Mouse (Mus musculus) liver, embryonic 16.5 days (tissue): Measurements from ENCODE around the gene Tmem132b. TPM values are rescaled to one million over a fixed set of nuclear protein-coding genes. Genes with fewer than 3 reads are reported as not detected.

ENCODE experiments used
- ATAC-seq: fragments of 200-750 bp; cut with Nextera tagmentation; 2 replicates; pipeline ENCODE4 v1.8.0; 2017; ENCODE audit warnings: low read depth, mild to moderate bottlenecking, moderate number of reproducible peaks, moderate library complexity
- H3K27ac ChIP-seq: fragments of 300-500 bp; sonication (generic); 2 replicates; pipeline ENCODE4 v1.5.1; 2014; ENCODE audit warnings: mild to moderate bottlenecking, low read length
- H3K27me3 ChIP-seq: fragments of 300-500 bp; sonication (generic); 2 replicates; pipeline ENCODE4 v1.6.1; 2014; ENCODE audit warnings: low read depth, low read length, mixed read lengths; ENCODE audit not compliant: control insufficient read depth, insufficient read depth
- H3K36me3 ChIP-seq: fragments of 300-500 bp; sonication (generic); 2 replicates; pipeline ENCODE4 v1.6.1; 2014; ENCODE audit warnings: mild to moderate bottlenecking; ENCODE audit not compliant: control insufficient read depth, insufficient read depth
- H3K4me1 ChIP-seq: fragments of 300-500 bp; sonication (generic); 2 replicates; pipeline ENCODE4 v1.6.1; 2014; ENCODE audit warnings: low read depth, low read length, mixed read lengths; ENCODE audit not compliant: control insufficient read depth
- H3K4me2 ChIP-seq: fragments of 300-500 bp; sonication (generic); 2 replicates; pipeline ENCODE4 v1.6.1; 2014; ENCODE audit warnings: low read depth, low read length, mixed read lengths
- H3K4me3 ChIP-seq: fragments of 300-500 bp; sonication (generic); 2 replicates; pipeline ENCODE4 v1.5.1; 2014; ENCODE audit warnings: low read depth, mild to moderate bottlenecking, low read length
- H3K9ac ChIP-seq: fragments of 300-500 bp; sonication (generic); 2 replicates; pipeline ENCODE4 v1.6.1; 2014; ENCODE audit warnings: low read depth, low read length
- H3K9me3 ChIP-seq: fragments of 300-500 bp; sonication (generic); replicated peaks from 2 replicates; pipeline ENCODE4 v1.6.1; 2016; ENCODE audit warnings: low read length; ENCODE audit not compliant: control insufficient read depth
- WGBS: fragments of 180-500 bp; shearing (Covaris S2); extraction: QIAGEN DNeasy Blood & Tissue Kit; methylation state at CpG from one replicate; pipeline ENCODE4 v1.1.7; 2014; ENCODE audit not compliant: insufficient replicate concordance; 5-methylcytosine and 5-hydroxymethylcytosine counted together
- polyA plus RNA-seq: library from polyadenylated mRNA; unstranded; fragments of >200 nt; fragmentation: Nextera tagmentation; extraction: Ambion mirVana; gene quantifications from 2 replicates; pipeline ENCODE4 v1.2.1, GENCODE M21; 2015

The Tmem132b gene
- polyA plus RNA-seq, 1 experiment from 2014 or later = not detected

DNA sequence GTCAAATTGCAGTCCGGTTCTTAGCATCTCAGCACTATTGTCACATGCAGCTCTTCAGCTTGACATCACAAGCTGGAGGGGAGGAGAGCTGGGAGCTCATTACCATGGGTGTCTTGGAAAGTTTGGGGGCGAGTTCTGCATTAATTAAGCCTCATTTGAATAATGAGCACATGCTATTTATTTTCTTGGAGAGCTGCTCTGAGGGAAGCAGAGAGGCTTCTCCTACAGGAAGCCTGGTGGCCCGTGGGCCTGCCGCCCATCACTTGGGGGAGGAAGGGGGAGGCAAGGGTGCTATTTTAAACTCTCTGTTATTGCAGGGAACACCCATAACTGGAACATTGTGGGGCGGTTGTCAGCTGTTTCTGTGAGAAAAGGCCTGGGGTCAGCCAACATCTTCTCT, 273.8 kb downstream of the Tmem132b start:
- no peak overlapping the region for H3K9ac ChIP-seq
- no peak overlapping the region for H3K4me3 ChIP-seq
- no peaks in the 10 kb centered on the region for H3K36me3 ChIP-seq
- 49% methylated on average over 5 of the region's 5 CpGs for WGBS
- no peaks in the 10 kb centered on the region for H3K27me3 ChIP-seq
- no peak for ATAC-seq
- H3K4me2 ChIP-seq = no peak overlapping the region
- H3K27ac ChIP-seq = no peak overlapping the region
- H3K4me1 ChIP-seq = no peaks in the 10 kb centered on the region
- H3K9me3 ChIP-seq = peaks cover 5% of the 10 kb centered on the region; the same call in 1 of the 2 replicates

DNA sequence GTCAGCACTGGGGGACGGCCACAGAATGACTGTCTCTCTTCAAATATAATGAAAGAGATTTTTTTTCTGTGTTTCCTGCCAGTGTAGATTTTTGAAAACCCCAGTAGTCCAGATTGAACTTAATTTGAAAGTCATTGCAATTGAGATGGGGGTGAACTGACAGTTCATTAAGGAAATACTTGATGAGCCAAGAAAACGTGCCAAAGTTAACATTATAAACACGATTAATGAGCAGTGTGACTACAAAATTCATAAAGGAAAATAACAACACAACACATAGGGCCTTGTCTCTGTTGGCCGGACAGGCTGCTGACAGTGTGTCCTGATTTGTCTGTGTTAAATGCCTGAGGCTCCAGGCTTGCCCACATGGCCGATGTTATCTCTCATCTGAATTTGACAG, 276.3 kb downstream of the Tmem132b start:
- WGBS = 56% methylated on average over 5 of the region's 5 CpGs
- H3K9ac ChIP-seq = no peak overlapping the region
- H3K4me1 ChIP-seq = no peaks in the 10 kb centered on the region
- H3K27ac ChIP-seq = no peak overlapping the region
- H3K4me2 ChIP-seq = no peak overlapping the region
- H3K27me3 ChIP-seq = no peaks in the 10 kb centered on the region
- peaks cover 5% of the 10 kb centered on the region; the same call in 1 of the 2 replicates for H3K9me3 ChIP-seq
- H3K4me3 ChIP-seq = no peak overlapping the region
- no peak for ATAC-seq
- H3K36me3 ChIP-seq = no peaks in the 10 kb centered on the region

DNA sequence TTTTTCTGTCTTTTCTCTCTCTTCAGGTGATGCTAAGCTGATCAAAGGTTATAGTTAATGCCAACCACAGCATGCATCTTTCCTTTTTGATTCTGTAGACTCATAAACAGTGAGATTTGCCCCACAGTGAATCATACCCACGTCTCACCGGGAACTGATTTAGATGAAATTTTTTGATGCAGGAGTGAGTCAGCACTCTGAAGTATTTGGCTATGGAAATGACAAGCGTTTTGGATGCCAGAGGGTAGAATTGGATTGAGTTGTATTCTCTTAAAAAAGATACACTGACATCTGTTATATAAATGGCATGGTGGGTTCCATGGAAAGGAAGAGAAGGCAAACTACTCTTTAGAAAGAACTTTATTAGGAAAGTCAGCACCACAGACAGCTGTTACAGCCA, 297.8 kb downstream of the Tmem132b start:
- H3K9ac ChIP-seq = no peak overlapping the region
- no peaks in the 10 kb centered on the region for H3K36me3 ChIP-seq
- no peak for ATAC-seq
- no peaks in the 10 kb centered on the region; the same call in 1 of the 2 replicates for H3K9me3 ChIP-seq
- H3K4me1 ChIP-seq = no peaks in the 10 kb centered on the region
- H3K4me3 ChIP-seq = no peak overlapping the region
- H3K27me3 ChIP-seq = no peaks in the 10 kb centered on the region
- H3K27ac ChIP-seq = no peak overlapping the region
- WGBS = 59% methylated on average over 3 of the region's 3 CpGs
- no peak overlapping the region for H3K4me2 ChIP-seq

DNA sequence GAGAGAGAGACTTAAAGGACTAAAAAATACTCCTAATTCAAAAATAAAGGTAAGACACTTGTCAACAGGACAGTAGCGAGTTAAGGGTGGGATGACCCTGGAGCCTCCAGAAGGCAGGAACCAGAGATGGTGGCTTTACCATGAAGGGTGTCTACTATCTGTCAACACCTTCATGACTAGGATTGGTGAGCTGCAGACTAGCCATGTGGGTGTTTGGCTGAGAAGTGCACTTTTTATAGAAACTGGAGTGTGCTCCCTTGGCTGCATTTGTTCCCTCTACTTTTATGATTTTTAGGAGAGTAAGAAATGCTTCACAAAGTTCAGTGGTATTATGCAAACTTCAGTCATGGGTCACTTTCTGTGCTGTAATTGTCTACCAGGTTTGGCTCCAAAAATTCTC, 304.3 kb downstream of the Tmem132b start:
- ATAC-seq = no peak
- Histone ChIP-seq H3K27ac (no peak overlapping the region), H3K4me3 (no peak overlapping the region), H3K36me3 (no peaks in the 10 kb centered on the region), H3K9me3 (no peaks in the 10 kb centered on the region; the same call in none of the 2 replicates), H3K4me2 (no peak overlapping the region), H3K4me1 (no peaks in the 10 kb centered on the region), H3K9ac (no peak overlapping the region), H3K27me3 (no peaks in the 10 kb centered on the region)
- WGBS = 39% methylated on average over 1 of the region's 1 CpGs

DNA sequence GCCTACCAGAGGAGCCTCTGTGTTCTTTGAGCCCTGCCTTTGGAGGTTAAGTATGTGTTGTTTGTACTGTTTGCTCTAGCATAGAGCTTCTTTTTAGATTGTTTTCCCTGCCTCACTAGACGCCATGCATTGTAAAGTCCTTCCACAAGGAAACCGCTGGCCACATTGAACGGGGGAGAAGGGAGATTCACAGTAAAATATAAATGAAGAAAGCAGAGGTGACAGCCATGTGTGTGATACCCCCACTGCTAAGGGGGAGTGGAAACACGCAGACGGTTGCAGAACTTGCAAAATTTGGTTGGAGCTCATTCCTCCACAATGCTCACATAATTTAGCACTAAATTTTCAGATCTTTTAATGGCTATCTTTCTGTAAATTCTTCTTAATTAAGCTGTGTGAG, 305.2 kb downstream of the Tmem132b start:
- no peak for ATAC-seq
- no peak overlapping the region for H3K9ac ChIP-seq
- H3K4me3 ChIP-seq = no peak overlapping the region
- H3K4me2 ChIP-seq = no peak overlapping the region
- no peaks in the 10 kb centered on the region for H3K27me3 ChIP-seq
- no peaks in the 10 kb centered on the region for H3K4me1 ChIP-seq
- no peaks in the 10 kb centered on the region; the same call in none of the 2 replicates for H3K9me3 ChIP-seq
- H3K27ac ChIP-seq = no peak overlapping the region
- WGBS = 71% methylated on average over 5 of the region's 5 CpGs
- H3K36me3 ChIP-seq = no peaks in the 10 kb centered on the region

Other genes with a start within 250 kb of the Tmem132b start
- gene Scarb1, start 190.7 kb upstream of the Tmem132b start, polyA plus RNA-seq = 78.3 and 89.5 TPM in 2 replicates
- gene Gm10382, start 142.5 kb upstream of the Tmem132b start, polyA plus RNA-seq = 0.18 and 0.27 TPM in 2 replicates
- gene Ubc, start 141.6 kb upstream of the Tmem132b start, polyA plus RNA-seq = 573 and 608 TPM in 2 replicates
- gene Dhx37, start 97.7 kb upstream of the Tmem132b start, polyA plus RNA-seq = 4.0 and 4.2 TPM in 2 replicates
- gene Bri3bp, start 90.2 kb upstream of the Tmem132b start, polyA plus RNA-seq = 18.4 and 20.3 TPM in 2 replicates
- gene Aacs, start 56.0 kb upstream of the Tmem132b start, polyA plus RNA-seq = 16.6 and 20.6 TPM in 2 replicates